Mouse (Mus musculus): ENCODE measurements around the gene Elmsan1.

Elmsan1 gene

GRCm38 (mm10) chr12:84215758-84216440 lies 2.8 kb downstream of the Elmsan1 start:
- DNase-seq = peak in 1 of 2 experiments; percentile 10

GRCm38 (mm10) chr12:84214495-84215175 lies 4.0 kb downstream of the Elmsan1 start:
- peak in 1 of 2 experiments; percentile 51 for DNase-seq

- DNase-seq = peak; percentile 69 to 81
Observed at GRCm38 (mm10) chr12:84212297-84212696, 6.4 kb downstream of the Elmsan1 start.

GRCm38 (mm10) chr12:84211021-84211538 lies 7.6 kb downstream of the Elmsan1 start:
- no peak for DNase-seq

- peak in 1 of 2 experiments; percentile 17 for DNase-seq
Observed at GRCm38 (mm10) chr12:84210288-84210687, 8.4 kb downstream of the Elmsan1 start.

- no peak for DNase-seq
Observed at GRCm38 (mm10) chr12:84209093-84209492, 9.6 kb downstream of the Elmsan1 start.

GRCm38 (mm10) chr12:84207209-84207817 lies 11.4 kb downstream of the Elmsan1 start:
- peak in 1 of 2 experiments; percentile 17 for DNase-seq

GRCm38 (mm10) chr12:84206525-84206924 lies 12.2 kb downstream of the Elmsan1 start:
- DNase-seq = peak in 1 of 2 experiments; percentile 50

- no peak for DNase-seq
Observed at GRCm38 (mm10) chr12:84205659-84206185, 13.0 kb downstream of the Elmsan1 start.

- DNase-seq = no peak
Observed at GRCm38 (mm10) chr12:84204662-84205061, 14.0 kb downstream of the Elmsan1 start.

- DNase-seq = peak in 1 of 2 experiments; percentile 12
Observed at GRCm38 (mm10) chr12:84203778-84204216, 14.9 kb downstream of the Elmsan1 start.

- peak in 1 of 2 experiments; percentile 14 for DNase-seq
Observed at GRCm38 (mm10) chr12:84203170-84203777, 15.4 kb downstream of the Elmsan1 start.

GRCm38 (mm10) chr12:84202561-84202960 lies 16.1 kb downstream of the Elmsan1 start:
- no peak for DNase-seq

- DNase-seq = no peak
Observed at GRCm38 (mm10) chr12:84201686-84202484, 16.8 kb downstream of the Elmsan1 start.

GRCm38 (mm10) chr12:84201222-84201621 lies 17.5 kb downstream of the Elmsan1 start:
- no peak for DNase-seq

GRCm38 (mm10) chr12:84198880-84199279 lies 19.8 kb downstream of the Elmsan1 start:
- no peak for DNase-seq

GRCm38 (mm10) chr12:84198076-84198679 lies 20.5 kb downstream of the Elmsan1 start:
- DNase-seq = no peak

GRCm38 (mm10) chr12:84195195-84195594 lies 23.5 kb downstream of the Elmsan1 start:
- no peak for DNase-seq

GRCm38 (mm10) chr12:84194400-84195109 lies 24.1 kb downstream of the Elmsan1 start:
- DNase-seq = no peak

- DNase-seq = peak; percentile 93 to 96
Observed at GRCm38 (mm10) chr12:84193642-84194399, 24.9 kb downstream of the Elmsan1 start.

Data from kidney, postnatal 4 days (tissue).